Mouse (Mus musculus): Measurements from ENCODE around the gene Cdk15.

Gene Cdk15

GRCm38 (mm10) chr1:59380926-59381325, 124.2 kb downstream of the Cdk15 start:
- no peak for DNase-seq

GRCm38 (mm10) chr1:59381483-59381882, 124.8 kb downstream of the Cdk15 start:
- no peak for DNase-seq

GRCm38 (mm10) chr1:59382516-59382915, 125.8 kb downstream of the Cdk15 start:
- DNase-seq: no peak

- DNase-seq: no peak
Observed at GRCm38 (mm10) chr1:59383049-59383610, 126.4 kb downstream of the Cdk15 start.

- no peak for DNase-seq
Observed at GRCm38 (mm10) chr1:59384400-59384799, 127.7 kb downstream of the Cdk15 start.

GRCm38 (mm10) chr1:59385641-59386040, 128.9 kb downstream of the Cdk15 start:
- no peak for DNase-seq

- no peak for DNase-seq
Observed at GRCm38 (mm10) chr1:59387542-59388314, 131.0 kb downstream of the Cdk15 start.

GRCm38 (mm10) chr1:59389181-59389580, 132.5 kb downstream of the Cdk15 start:
- DNase-seq: no peak

- DNase-seq: no peak
Observed at GRCm38 (mm10) chr1:59391736-59392135, 135.0 kb downstream of the Cdk15 start.

GRCm38 (mm10) chr1:59394072-59394471, 137.4 kb downstream of the Cdk15 start:
- DNase-seq: no peak

GRCm38 (mm10) chr1:59394616-59395015, 137.9 kb downstream of the Cdk15 start:
- peak; percentile 19 to 29 for DNase-seq

GRCm38 (mm10) chr1:59395992-59396391, 139.3 kb downstream of the Cdk15 start:
- no peak for DNase-seq

- peak; percentile 10 to 17 for DNase-seq
Observed at GRCm38 (mm10) chr1:59399554-59400325, 143.0 kb downstream of the Cdk15 start.

- DNase-seq: no peak
Observed at GRCm38 (mm10) chr1:59401253-59401652, 144.5 kb downstream of the Cdk15 start.
